Mouse (Mus musculus): ENCODE results near the gene Cyp4a14.
"Not testable (repeated sequence)": the region's sequence is repeated elsewhere in the genome, so short reads cannot be mapped to it uniquely, and the experiment has no call there.

Gene Cyp4a14

GRCm38 (mm10) chr4:115496001-115496400, at the start of gene Cyp4a14:
TSS of gene Cyp4a14 (minus strand) at chr4:115496142.
- TF ChIP-seq POU5F1 (IDR thresholded peaks at IDR 0.05; ENCODE audit: borderline replicate concordance, low read length) (no peak), CTCF (conservative IDR thresholded peaks at IDR 0.05; ENCODE audit: low read length) (no peak), NANOG (IDR thresholded peaks at IDR 0.05; ENCODE audit: borderline replicate concordance, low read length) (no peak)
- Histone ChIP-seq H3K36me3 (ENCODE audit: insufficient read depth, low read length) (no peaks in the 10 kb centered on the region), H3K27me3 (ENCODE audit: insufficient read depth, low read length) (no peaks in the 10 kb centered on the region), H3K4me3 (replicated peaks; ENCODE audit: low read length) (no peak within 1 kb of the TSS), H3K4me1 (replicated peaks; ENCODE audit: low read depth, low read length) (no peaks in the 10 kb centered on the region), H3K9me3 (ENCODE audit: low read length) (peaks cover 12% of the 10 kb centered on the region)

GRCm38 (mm10) chr4:115545101-115545500, 49.2 kb upstream of the Cyp4a14 start:
- no peak overlapping the region for H3K4me3 ChIP-seq (replicated peaks; ENCODE audit: low read length)
- H3K27me3 ChIP-seq (ENCODE audit: insufficient read depth, low read length): no peaks in the 10 kb centered on the region
- H3K4me1 ChIP-seq (replicated peaks; ENCODE audit: low read depth, low read length): no peaks in the 10 kb centered on the region
- peaks cover 5% of the 10 kb centered on the region; the same call in 1 of the 2 replicates for H3K9me3 ChIP-seq (ENCODE audit: low read length)
- no peak for TF ChIP-seq CTCF (conservative IDR thresholded peaks at IDR 0.05; ENCODE audit: low read length)
- no peak for TF ChIP-seq POU5F1 (IDR thresholded peaks at IDR 0.05; ENCODE audit: borderline replicate concordance, low read length)
- no peak for TF ChIP-seq NANOG (IDR thresholded peaks at IDR 0.05; ENCODE audit: borderline replicate concordance, low read length)
- no peaks in the 10 kb centered on the region for H3K36me3 ChIP-seq (ENCODE audit: insufficient read depth, low read length)

GRCm38 (mm10) chr4:115521766-115522165, 25.8 kb upstream of the Cyp4a14 start:
- TF ChIP-seq NANOG (IDR thresholded peaks at IDR 0.05; ENCODE audit: borderline replicate concordance, low read length): no peak
- Histone ChIP-seq H3K36me3 (ENCODE audit: insufficient read depth, low read length) (no peaks in the 10 kb centered on the region), H3K4me1 (replicated peaks; ENCODE audit: low read depth, low read length) (no peaks in the 10 kb centered on the region; the same call in 1 of the 2 replicates)

GRCm38 (mm10) chr4:115519444-115519843, 23.5 kb upstream of the Cyp4a14 start:
- Histone ChIP-seq H3K36me3 (ENCODE audit: insufficient read depth, low read length) (no peaks in the 10 kb centered on the region), H3K27me3 (ENCODE audit: insufficient read depth, low read length) (no peaks in the 10 kb centered on the region), H3K4me3 (replicated peaks; ENCODE audit: low read length) (no peak overlapping the region), H3K4me1 (replicated peaks; ENCODE audit: low read depth, low read length) (no peaks in the 10 kb centered on the region; the same call in 1 of the 2 replicates), H3K9me3 (ENCODE audit: low read length) (0 out of 2 replicates have a peak, but pooled peaks cover 5% of the 10 kb centered on the region)
- TF ChIP-seq NANOG (IDR thresholded peaks at IDR 0.05; ENCODE audit: borderline replicate concordance, low read length) (no peak), POU5F1 (IDR thresholded peaks at IDR 0.05; ENCODE audit: borderline replicate concordance, low read length) (no peak), CTCF (conservative IDR thresholded peaks at IDR 0.05; ENCODE audit: low read length) (no peak)

More at GRCm38 (mm10) chr4:115521766-115522165, 25.8 kb upstream of the Cyp4a14 start:
- Histone ChIP-seq H3K27me3 (ENCODE audit: insufficient read depth, low read length) (no peaks in the 10 kb centered on the region), H3K9me3 (ENCODE audit: low read length) (0 out of 2 replicates have a peak, but pooled peaks cover 5% of the 10 kb centered on the region), H3K4me3 (replicated peaks; ENCODE audit: low read length) (no peak overlapping the region)

- H3K27me3 ChIP-seq (ENCODE audit: insufficient read depth, low read length); H3K36me3 ChIP-seq (ENCODE audit: insufficient read depth, low read length); H3K4me1 ChIP-seq (replicated peaks; ENCODE audit: low read depth, low read length); H3K4me3 ChIP-seq (replicated peaks; ENCODE audit: low read length); H3K9me3 ChIP-seq (ENCODE audit: low read length): not testable (repeated sequence)
Observed at GRCm38 (mm10) chr4:115518000-115518399, 22.1 kb upstream of the Cyp4a14 start, which contains the start of gene Cyp4a10. TSS of gene Cyp4a10 (plus strand) at chr4:115518264.

GRCm38 (mm10) chr4:115513964-115514363, 18.0 kb upstream of the Cyp4a14 start:
- not testable (repeated sequence) for H3K4me3 ChIP-seq (replicated peaks; ENCODE audit: low read length); H3K36me3 ChIP-seq (ENCODE audit: insufficient read depth, low read length); H3K4me1 ChIP-seq (replicated peaks; ENCODE audit: low read depth, low read length); H3K27me3 ChIP-seq (ENCODE audit: insufficient read depth, low read length); H3K9me3 ChIP-seq (ENCODE audit: low read length)

- TF ChIP-seq NANOG (IDR thresholded peaks at IDR 0.05; ENCODE audit: borderline replicate concordance, low read length) (no peak), POU5F1 (IDR thresholded peaks at IDR 0.05; ENCODE audit: borderline replicate concordance, low read length) (no peak), CTCF (conservative IDR thresholded peaks at IDR 0.05; ENCODE audit: low read length) (no peak)
- Histone ChIP-seq H3K9me3 (ENCODE audit: low read length) (peaks cover 16% of the 10 kb centered on the region), H3K4me1 (replicated peaks; ENCODE audit: low read depth, low read length) (no peaks in the 10 kb centered on the region), H3K4me3 (replicated peaks; ENCODE audit: low read length) (no peak overlapping the region), H3K36me3 (ENCODE audit: insufficient read depth, low read length) (no peaks in the 10 kb centered on the region), H3K27me3 (ENCODE audit: insufficient read depth, low read length) (no peaks in the 10 kb centered on the region)
Observed at GRCm38 (mm10) chr4:115497466-115497865, 1.5 kb upstream of the Cyp4a14 start.

- Histone ChIP-seq H3K27me3 (ENCODE audit: insufficient read depth, low read length) (no peaks in the 10 kb centered on the region), H3K36me3 (ENCODE audit: insufficient read depth, low read length) (no peaks in the 10 kb centered on the region), H3K4me1 (replicated peaks; ENCODE audit: low read depth, low read length) (no peaks in the 10 kb centered on the region), H3K4me3 (replicated peaks; ENCODE audit: low read length) (no peak overlapping the region), H3K9me3 (ENCODE audit: low read length) (peaks cover 5% of the 10 kb centered on the region; the same call in 1 of the 2 replicates)
- TF ChIP-seq CTCF (conservative IDR thresholded peaks at IDR 0.05; ENCODE audit: low read length) (no peak), POU5F1 (IDR thresholded peaks at IDR 0.05; ENCODE audit: borderline replicate concordance, low read length) (no peak), NANOG (IDR thresholded peaks at IDR 0.05; ENCODE audit: borderline replicate concordance, low read length) (no peak)
Observed at GRCm38 (mm10) chr4:115481006-115481652, 14.8 kb downstream of the Cyp4a14 start.

GRCm38 (mm10) chr4:115476051-115476450, 19.9 kb downstream of the Cyp4a14 start:
- TF ChIP-seq CTCF (conservative IDR thresholded peaks at IDR 0.05; ENCODE audit: low read length): 0 out of 2 replicates have a peak, but pooled peaks have one; percentile 7
- not testable (repeated sequence) for H3K27me3 ChIP-seq (ENCODE audit: insufficient read depth, low read length); H3K4me3 ChIP-seq (replicated peaks; ENCODE audit: low read length); H3K4me1 ChIP-seq (replicated peaks; ENCODE audit: low read depth, low read length); H3K9me3 ChIP-seq (ENCODE audit: low read length); H3K36me3 ChIP-seq (ENCODE audit: insufficient read depth, low read length)

- not testable (repeated sequence) for H3K4me1 ChIP-seq (replicated peaks; ENCODE audit: low read depth, low read length); H3K4me3 ChIP-seq (replicated peaks; ENCODE audit: low read length); H3K36me3 ChIP-seq (ENCODE audit: insufficient read depth, low read length); H3K9me3 ChIP-seq (ENCODE audit: low read length); H3K27me3 ChIP-seq (ENCODE audit: insufficient read depth, low read length)
Observed at GRCm38 (mm10) chr4:115473585-115473984, 22.4 kb downstream of the Cyp4a14 start.

Measured in E14TG2a.4 (cell line).